Mouse (Mus musculus) bone marrow macrophage, adult 2 months (primary cell): Measurements from ENCODE around the gene Crat.

Source experiments
- CTCF ChIP-seq: IDR thresholded peaks from 2 replicates; pipeline ENCODE4 v1.5.1; 2012; ENCODE audit warnings: low read depth, mild to moderate bottlenecking, low read length, moderate library complexity
- POLR2A ChIP-seq: IDR thresholded peaks from 2 replicates; pipeline ENCODE4 v1.6.1; 2012; ENCODE audit warnings: mild to moderate bottlenecking, low read depth, low read length, borderline replicate concordance

GRCm38 (mm10) chr2:30436156-30436545, 20.5 kb upstream of the Crat start:
- TF ChIP-seq CTCF: no peak
- no peak for TF ChIP-seq POLR2A
